Mouse (Mus musculus): ENCODE measurements around the gene Dcpp1. TPM values are rescaled to one million over a fixed set of nuclear protein-coding genes. Genes with fewer than 3 reads are reported as not detected.
"Not testable (repeated sequence)": the region's sequence is repeated elsewhere in the genome, so short reads cannot be mapped to it uniquely, and the experiment has no call there.

Dcpp1 gene
- 2.0 TPM in 1 of 2 replicates, not detected in the other for total RNA-seq (2014; rRNA removed)
- polyA plus RNA-seq (2015; fragmentation: Nextera tagmentation; extraction: Ambion mirVana): not detected in 2 replicates

- not testable (repeated sequence) for ATAC-seq (ENCODE audit: low FRiP score); H3K4me1 ChIP-seq (ENCODE audit: insufficient read depth, low read length); H3K4me2 ChIP-seq (ENCODE audit: low read depth, low read length, poor library complexity, severe bottlenecking); H3K27ac ChIP-seq (ENCODE audit: low read depth, low read length); H3K9me3 ChIP-seq (ENCODE audit: low read length); H3K27me3 ChIP-seq (ENCODE audit: insufficient read depth, low read length); H3K9ac ChIP-seq (replicated peaks; ENCODE audit: low read length, poor library complexity, severe bottlenecking); DNase-seq (ENCODE audit: low spot score); H3K4me3 ChIP-seq (ENCODE audit: low read depth, low read length); H3K36me3 ChIP-seq (ENCODE audit: insufficient read depth, low read length)
- 69% methylated on average over 4 of the region's 4 CpGs for WGBS
These were observed at the start of gene Dcpp1, which contains the start of gene Dcpp2 for GRCm38 (mm10) chr17:23880576-23880975. Gene Dcpp1 (plus strand): TSS chr17:23880876. Gene Dcpp2 (plus strand): TSS chr17:23880880.

GRCm38 (mm10) chr17:23831201-23831600, 49.5 kb upstream of the Dcpp1 start:
- peaks cover 13% of the 10 kb centered on the region for H3K4me1 ChIP-seq (ENCODE audit: insufficient read depth, low read length)
- TF ChIP-seq CTCF (IDR thresholded peaks at IDR 0.05): no peak
- 97% methylated on average over 1 of the region's 1 CpGs for WGBS
- ATAC-seq (ENCODE audit: low FRiP score): no peak
- no peaks in the 10 kb centered on the region for H3K36me3 ChIP-seq (ENCODE audit: insufficient read depth, low read length)
- H3K27me3 ChIP-seq (ENCODE audit: insufficient read depth, low read length): 0 out of 2 replicates have a peak, but pooled peaks cover 5% of the 10 kb centered on the region
- H3K27ac ChIP-seq (ENCODE audit: low read depth, low read length): no peak overlapping the region
- no peak overlapping the region for H3K4me2 ChIP-seq (ENCODE audit: low read depth, low read length, poor library complexity, severe bottlenecking)
- no peaks in the 10 kb centered on the region for H3K9me3 ChIP-seq (ENCODE audit: low read length)
- no peak overlapping the region for H3K9ac ChIP-seq (replicated peaks; ENCODE audit: low read length, poor library complexity, severe bottlenecking)
- no peak overlapping the region for H3K4me3 ChIP-seq (ENCODE audit: low read depth, low read length)
- no peak for DNase-seq (ENCODE audit: low spot score)

- DNase-seq (ENCODE audit: low spot score): no peak
- Histone ChIP-seq H3K36me3 (ENCODE audit: insufficient read depth, low read length) (no peaks in the 10 kb centered on the region), H3K4me3 (ENCODE audit: low read depth, low read length) (no peak within 1 kb of the TSS), H3K27me3 (ENCODE audit: insufficient read depth, low read length) (0 out of 2 replicates have a peak, but pooled peaks cover 5% of the 10 kb centered on the region), H3K9me3 (ENCODE audit: low read length) (no peaks in the 10 kb centered on the region), H3K4me2 (ENCODE audit: low read depth, low read length, poor library complexity, severe bottlenecking) (no peak within 1 kb of the TSS), H3K9ac (replicated peaks; ENCODE audit: low read length, poor library complexity, severe bottlenecking) (no peak within 1 kb of the TSS), H3K4me1 (ENCODE audit: insufficient read depth, low read length) (no peaks in the 10 kb centered on the region), H3K27ac (ENCODE audit: low read depth, low read length) (no peak within 1 kb of the TSS)
- no peak for TF ChIP-seq CTCF (IDR thresholded peaks at IDR 0.05)
- 32% methylated on average over 8 of the region's 8 CpGs for WGBS
- ATAC-seq (ENCODE audit: low FRiP score): no peak
These were observed 44.6 kb upstream of the Dcpp1 start, which contains the start of gene Prss33 for GRCm38 (mm10) chr17:23836006-23836575. Gene Prss33 (minus strand): TSS chr17:23836056.

GRCm38 (mm10) chr17:23841145-23841544, 39.5 kb upstream of the Dcpp1 start:
- Histone ChIP-seq H3K4me2 (ENCODE audit: low read depth, low read length, poor library complexity, severe bottlenecking) (no peak overlapping the region), H3K9ac (replicated peaks; ENCODE audit: low read length, poor library complexity, severe bottlenecking) (no peak overlapping the region), H3K4me1 (ENCODE audit: insufficient read depth, low read length) (no peaks in the 10 kb centered on the region), H3K9me3 (ENCODE audit: low read length) (no peaks in the 10 kb centered on the region), H3K4me3 (ENCODE audit: low read depth, low read length) (no peak overlapping the region), H3K27me3 (ENCODE audit: insufficient read depth, low read length) (no peaks in the 10 kb centered on the region), H3K27ac (ENCODE audit: low read depth, low read length) (no peak overlapping the region), H3K36me3 (ENCODE audit: insufficient read depth, low read length) (no peaks in the 10 kb centered on the region)
- peak; percentile 86 for TF ChIP-seq CTCF (IDR thresholded peaks at IDR 0.05)
- WGBS: 31% methylated on average over 4 of the region's 4 CpGs
- ATAC-seq (ENCODE audit: low FRiP score): no peak
- DNase-seq (ENCODE audit: low spot score): peak; percentile 79

GRCm38 (mm10) chr17:23843141-23843811, 37.4 kb upstream of the Dcpp1 start:
- no peak for DNase-seq (ENCODE audit: low spot score)
- Histone ChIP-seq H3K9ac (replicated peaks; ENCODE audit: low read length, poor library complexity, severe bottlenecking) (no peak overlapping the region), H3K9me3 (ENCODE audit: low read length) (no peaks in the 10 kb centered on the region), H3K4me1 (ENCODE audit: insufficient read depth, low read length) (no peaks in the 10 kb centered on the region), H3K27ac (ENCODE audit: low read depth, low read length) (no peak overlapping the region), H3K36me3 (ENCODE audit: insufficient read depth, low read length) (no peaks in the 10 kb centered on the region), H3K4me3 (ENCODE audit: low read depth, low read length) (no peak overlapping the region), H3K27me3 (ENCODE audit: insufficient read depth, low read length) (no peaks in the 10 kb centered on the region), H3K4me2 (ENCODE audit: low read depth, low read length, poor library complexity, severe bottlenecking) (no peak overlapping the region)
- WGBS: 48% methylated on average over 23 of the region's 23 CpGs
- peak; percentile 27; the same call in 1 of the 2 replicates for TF ChIP-seq CTCF (IDR thresholded peaks at IDR 0.05)
- ATAC-seq (ENCODE audit: low FRiP score): no peak

- no peaks in the 10 kb centered on the region for H3K36me3 ChIP-seq (ENCODE audit: insufficient read depth, low read length)
- H3K4me2 ChIP-seq (ENCODE audit: low read depth, low read length, poor library complexity, severe bottlenecking): no peak within 1 kb of the TSS
- WGBS: 10% methylated on average over 19 of the region's 19 CpGs
- TF ChIP-seq CTCF (IDR thresholded peaks at IDR 0.05): peak; percentile 62
- no peaks in the 10 kb centered on the region for H3K27me3 ChIP-seq (ENCODE audit: insufficient read depth, low read length)
- H3K27ac ChIP-seq (ENCODE audit: low read depth, low read length): no peak within 1 kb of the TSS
- DNase-seq (ENCODE audit: low spot score) (no peak), ATAC-seq (ENCODE audit: low FRiP score) (0 out of 2 replicates have a peak, but pooled peaks have one; percentile 47)
- no peak within 1 kb of the TSS for H3K9ac ChIP-seq (replicated peaks; ENCODE audit: low read length, poor library complexity, severe bottlenecking)
- no peaks in the 10 kb centered on the region for H3K4me1 ChIP-seq (ENCODE audit: insufficient read depth, low read length)
- H3K9me3 ChIP-seq (ENCODE audit: low read length): no peaks in the 10 kb centered on the region
- no peak within 1 kb of the TSS for H3K4me3 ChIP-seq (ENCODE audit: low read depth, low read length)
These were observed 36.8 kb upstream of the Dcpp1 start, which contains the start of the genes Prss32 and Prss41 for GRCm38 (mm10) chr17:23843812-23844273. Gene Prss32 (plus strand): TSS chr17:23843855. Gene Prss41 (minus strand): TSS chr17:23844172.
